Mouse (Mus musculus) c-Kit-positive CD71-positive TER-119-positive erythroid progenitor cells, embryonic 14.5 days (primary cell): ENCODE data around the gene Cyp2c65.

Source experiments
- DNase-seq: peaks from one replicate; pipeline ENCODE4 v3.0.0-alpha.2; 2013; ENCODE audit warnings: low spot score

The Cyp2c65 gene

GRCm38 (mm10) chr19:39060719-39061118 is at the start of gene Cyp2c65:
TSS of gene Cyp2c65 (plus strand) at chr19:39061015.
- DNase-seq = no peak

- no peak for DNase-seq
These were observed 2.9 kb upstream of the Cyp2c65 start for GRCm38 (mm10) chr19:39057928-39058327.

GRCm38 (mm10) chr19:39098779-39099178 is 38.0 kb downstream of the Cyp2c65 start:
- DNase-seq = peak; percentile 6

- DNase-seq = no peak
These were observed 52.8 kb downstream of the Cyp2c65 start, which contains the start of gene Cyp2c66 for GRCm38 (mm10) chr19:39113644-39114043. TSS of gene Cyp2c66 (plus strand) at chr19:39113898.
